Mouse (Mus musculus): ENCODE data around the gene Nos2.

DNA sequence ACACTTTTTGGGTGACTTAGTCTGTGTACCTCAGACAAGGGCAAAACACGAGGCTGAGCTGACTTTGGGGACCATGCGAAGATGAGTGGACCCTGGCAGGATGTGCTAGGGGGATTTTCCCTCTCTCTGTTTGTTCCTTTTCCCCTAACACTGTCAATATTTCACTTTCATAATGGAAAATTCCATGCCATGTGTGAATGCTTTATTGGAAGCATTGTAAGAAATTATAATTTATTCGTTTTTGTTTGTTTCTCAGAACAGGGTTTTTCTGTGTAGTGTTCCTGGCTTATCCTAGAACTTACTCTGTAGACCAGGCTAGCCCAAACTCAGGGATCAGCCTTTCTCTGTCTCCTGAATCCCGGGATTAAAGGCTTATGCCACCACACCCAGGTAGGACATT lies 842 bp upstream of the Nos2 start:
- TF ChIP-seq CTCF (IDR thresholded peaks at IDR 0.05; ENCODE audit: low read depth) (no peak), EP300 (IDR thresholded peaks at IDR 0.05; ENCODE audit: low read depth) (no peak)

Data from liver, embryonic 14.5 days (tissue).